Mouse (Mus musculus) hindbrain, embryonic 12.5 days (tissue): ENCODE data around the gene Tfap4. TPM values are rescaled to one million over a fixed set of nuclear protein-coding genes. Genes with fewer than 3 reads are reported as not detected.

Source experiments
- ATAC-seq: fragments of 200-750 bp; cut with Nextera tagmentation; 2 replicates; pipeline ENCODE4 v1.8.0; 2017; ENCODE audit warnings: moderate TSS enrichment; ENCODE audit not compliant: low FRiP score
- H3K27ac ChIP-seq: fragments of 300-500 bp; sonication (generic); 2 replicates; pipeline ENCODE4 v1.5.1; 2016; ENCODE audit warnings: mild to moderate bottlenecking
- H3K27me3 ChIP-seq: fragments of 300-500 bp; sonication (generic); 2 replicates; pipeline ENCODE4 v1.6.1; 2016; ENCODE audit warnings: mild to moderate bottlenecking
- H3K36me3 ChIP-seq: fragments of 300-500 bp; sonication (generic); 2 replicates; pipeline ENCODE4 v1.6.1; 2016; ENCODE audit warnings: mild to moderate bottlenecking
- H3K4me1 ChIP-seq: fragments of 300-500 bp; sonication (generic); 2 replicates; pipeline ENCODE4 v1.6.1; 2016
- H3K4me2 ChIP-seq: fragments of 300-500 bp; sonication (generic); replicated peaks from 2 replicates; pipeline ENCODE4 v1.6.1; 2016; ENCODE audit warnings: mild to moderate bottlenecking
- H3K4me3 ChIP-seq: fragments of 300-500 bp; sonication (generic); 2 replicates; pipeline ENCODE4 v1.5.1; 2016; ENCODE audit warnings: mild to moderate bottlenecking
- H3K9ac ChIP-seq: fragments of 300-500 bp; sonication (generic); 2 replicates; pipeline ENCODE4 v1.6.1; 2016; ENCODE audit warnings: mild to moderate bottlenecking, moderate library complexity
- H3K9me3 ChIP-seq: fragments of 300-500 bp; sonication (generic); replicated peaks from 2 replicates; pipeline ENCODE4 v1.6.1; 2016; ENCODE audit warnings: mild to moderate bottlenecking
- WGBS: fragments of 180-500 bp; shearing (Covaris S2); methylation state at CpG from one replicate; pipeline ENCODE4 v1.1.7; 2016; 5-methylcytosine and 5-hydroxymethylcytosine counted together
- polyA plus RNA-seq: library from polyadenylated mRNA; unstranded; fragments of >200 nt; fragmentation: Nextera tagmentation; extraction: Ambion mirVana; gene quantifications from 2 replicates; pipeline ENCODE4 v1.2.1, GENCODE M21; 2016

Tfap4 gene
- polyA plus RNA-seq, 1 experiment from 2014 or later = 13.1 TPM

DNA sequence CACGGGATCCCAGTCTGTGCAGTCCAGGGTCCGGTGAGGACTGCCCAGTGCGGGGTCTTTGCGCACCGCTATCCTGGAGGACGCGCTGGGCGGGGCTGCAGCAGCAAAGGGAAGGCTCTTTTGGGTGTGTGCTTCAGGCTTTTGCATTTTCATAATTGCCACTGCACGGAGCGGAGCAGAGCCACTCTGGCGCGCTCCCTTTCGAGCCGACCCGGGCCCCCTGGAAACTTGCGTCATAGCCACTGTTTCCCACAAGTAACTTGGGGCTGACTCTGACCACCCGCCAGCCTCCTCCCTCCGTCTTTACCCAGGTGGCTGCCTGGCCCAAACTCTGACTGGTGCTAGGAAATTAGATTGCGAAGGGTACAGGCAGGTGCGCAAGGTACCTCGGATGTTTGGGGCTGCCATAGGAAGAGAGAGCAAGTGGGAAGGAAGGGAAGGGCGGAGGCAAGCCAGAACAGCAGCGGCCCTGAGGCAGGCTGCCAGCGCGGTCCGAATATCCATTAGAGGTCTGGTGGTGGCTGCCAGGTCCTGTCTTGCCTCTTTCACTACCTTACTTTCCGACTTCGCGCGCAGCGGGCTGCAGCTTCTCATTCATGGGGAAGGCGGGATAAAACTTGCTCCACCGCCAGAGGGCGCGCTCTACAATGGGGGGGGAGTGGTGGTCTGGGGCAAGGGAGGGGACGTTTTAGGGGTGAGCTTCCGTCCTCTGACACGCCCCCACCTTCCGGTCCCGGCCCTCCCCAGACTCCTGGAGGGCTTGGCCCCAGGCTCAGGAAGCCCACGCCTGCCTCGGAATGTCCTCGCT lies 695 bp upstream of the Tfap4 start:
- WGBS = 2% methylated on average over 42 of the region's 43 CpGs
- H3K27ac ChIP-seq = peak overlapping the region; percentile 93

DNA sequence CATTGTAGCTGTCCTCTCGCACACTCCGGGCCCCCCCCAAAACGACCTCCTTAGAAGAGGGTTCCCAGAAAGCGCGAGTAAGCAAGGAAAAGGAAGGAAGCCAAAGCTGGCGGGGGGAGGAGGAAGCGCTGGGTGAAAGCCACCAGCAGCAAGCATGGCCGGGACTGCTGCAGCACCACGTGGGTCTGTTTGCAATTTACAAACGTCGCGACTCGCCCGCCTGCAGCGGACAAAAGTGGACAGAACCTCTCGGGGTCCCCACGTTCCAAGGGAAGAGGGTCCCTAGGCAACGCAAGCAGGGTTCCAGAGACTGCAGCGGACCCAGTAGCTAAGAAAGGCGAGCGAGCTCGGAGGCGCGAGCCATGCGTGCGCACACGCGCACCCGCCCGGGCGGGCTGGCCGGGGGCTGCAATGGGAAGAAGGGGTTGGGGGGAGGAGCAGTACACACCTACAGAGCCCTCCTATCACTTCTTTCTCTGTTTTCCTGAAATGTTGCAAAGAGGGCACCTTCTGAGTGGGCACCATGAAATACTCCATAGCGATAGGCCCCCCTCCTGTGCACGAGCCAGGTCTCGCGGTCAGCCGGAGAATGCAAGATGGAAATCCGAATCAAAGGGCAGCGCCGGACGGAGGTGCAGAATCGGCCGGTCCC lies 548 bp downstream of the Tfap4 start:
- Histone ChIP-seq H3K27ac (peak overlapping the region; percentile 93), H3K27me3 (no peaks in the 10 kb centered on the region), H3K36me3 (no peaks in the 10 kb centered on the region), H3K9me3 (no peaks in the 10 kb centered on the region), H3K4me2 (peak overlapping the region; percentile 88), H3K9ac (peak overlapping the region; percentile 77), H3K4me3 (peak overlapping the region; percentile 66), H3K4me1 (peaks cover 16% of the 10 kb centered on the region)
- ATAC-seq = peak; percentile 59
- WGBS = under 1% methylated on average over 43 of the region's 43 CpGs

More for the DNA sequence above, 695 bp upstream of the Tfap4 start:
- Histone ChIP-seq H3K36me3 (no peaks in the 10 kb centered on the region), H3K9ac (peak overlapping the region; percentile 77), H3K4me1 (peaks cover 16% of the 10 kb centered on the region), H3K27me3 (0 out of 2 replicates have a peak, but pooled peaks cover 3% of the 10 kb centered on the region), H3K4me3 (peak overlapping the region; percentile 66), H3K4me2 (peak overlapping the region; percentile 88), H3K9me3 (no peaks in the 10 kb centered on the region)
- ATAC-seq = peak; percentile 35

DNA sequence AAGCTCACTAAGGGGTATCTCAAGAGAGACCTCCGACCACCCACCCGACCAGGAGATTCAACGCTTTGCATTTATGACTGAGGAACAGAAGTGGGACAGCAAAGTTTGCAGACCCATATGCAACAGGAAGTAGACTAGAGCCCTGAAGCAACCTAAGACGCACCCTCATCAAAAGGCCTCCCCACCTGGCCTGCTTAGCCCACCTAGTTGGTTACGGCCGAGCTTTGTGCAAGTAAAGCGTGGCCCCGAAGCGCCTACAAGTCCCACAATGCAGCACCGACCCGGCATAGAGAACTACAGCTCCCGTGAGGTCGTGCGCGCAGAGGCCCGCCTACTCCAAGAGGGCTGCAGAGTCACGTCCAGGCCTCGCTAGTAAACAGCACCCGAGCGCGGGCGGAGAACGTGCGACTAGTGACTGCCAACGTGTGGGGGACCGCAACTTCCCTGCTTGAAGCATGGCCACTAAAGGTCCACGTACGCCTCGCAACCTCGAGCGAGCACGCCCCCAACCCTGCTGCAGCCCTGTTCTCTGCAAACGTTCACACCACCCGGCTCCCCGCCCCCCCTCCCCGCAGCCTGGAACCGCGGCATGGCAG lies 1.2 kb downstream of the Tfap4 start:
- Histone ChIP-seq H3K36me3 (no peaks in the 10 kb centered on the region), H3K4me2 (peak overlapping the region; percentile 88), H3K27ac (peak overlapping the region; percentile 93), H3K9me3 (no peaks in the 10 kb centered on the region), H3K27me3 (no peaks in the 10 kb centered on the region), H3K4me3 (peak overlapping the region; percentile 66), H3K4me1 (peaks cover 18% of the 10 kb centered on the region), H3K9ac (peak overlapping the region; percentile 77)
- peak; percentile 93 for ATAC-seq
- 1% methylated on average over 36 of the region's 38 CpGs for WGBS

DNA sequence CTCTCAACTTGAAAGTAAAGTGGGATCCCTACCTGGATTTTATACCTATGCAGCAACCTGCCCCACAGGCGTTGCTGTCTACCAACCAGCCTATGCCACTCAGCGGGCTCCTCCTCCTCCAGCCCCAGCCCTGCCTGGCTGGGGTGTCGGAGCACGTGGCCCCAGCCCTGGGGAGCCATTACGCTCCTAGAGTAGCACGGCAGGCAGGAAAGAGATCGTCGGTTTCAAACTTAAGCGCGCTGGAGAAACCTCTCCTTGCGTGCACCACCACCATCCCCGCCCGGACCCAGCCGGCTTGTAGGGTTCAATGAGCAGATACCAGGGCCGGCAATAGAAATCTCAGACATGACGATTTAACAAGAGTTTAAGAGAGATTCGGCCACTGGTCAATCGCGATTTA lies 1.7 kb downstream of the Tfap4 start:
- WGBS = under 1% methylated on average over 19 of the region's 19 CpGs
- Histone ChIP-seq H3K4me3 (peak overlapping the region; percentile 66), H3K36me3 (no peaks in the 10 kb centered on the region), H3K9me3 (no peaks in the 10 kb centered on the region), H3K9ac (peak overlapping the region; percentile 77), H3K4me2 (peak overlapping the region; percentile 88), H3K27ac (peak overlapping the region; percentile 93), H3K4me1 (peaks cover 23% of the 10 kb centered on the region), H3K27me3 (no peaks in the 10 kb centered on the region)
- ATAC-seq = peak; percentile 24

DNA sequence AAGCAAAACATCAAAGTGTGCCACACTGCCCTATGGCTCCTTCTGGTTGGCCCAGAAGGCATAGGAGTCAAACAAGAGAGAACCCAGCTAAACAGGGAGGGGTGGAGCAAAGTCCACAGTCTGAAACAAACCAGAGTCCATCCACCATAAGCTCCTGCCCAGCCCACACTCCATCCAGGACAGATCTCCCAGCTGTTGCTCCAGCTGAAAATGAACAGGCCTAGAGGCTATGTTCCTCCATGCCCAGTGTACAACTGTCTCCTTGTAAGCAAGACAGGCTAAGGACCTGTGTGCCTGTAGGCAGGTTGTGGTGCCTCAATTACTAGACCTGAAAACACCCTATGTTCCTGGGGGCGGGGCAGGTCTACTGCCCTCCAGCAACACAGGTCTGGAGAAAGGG lies 2.6 kb downstream of the Tfap4 start:
- no peak overlapping the region for H3K27ac ChIP-seq
- H3K9me3 ChIP-seq = no peaks in the 10 kb centered on the region
- peaks cover 29% of the 10 kb centered on the region for H3K4me1 ChIP-seq
- H3K36me3 ChIP-seq = no peaks in the 10 kb centered on the region
- 89% methylated on average over 1 of the region's 1 CpGs for WGBS
- no peak for ATAC-seq
- peak overlapping the region; percentile 77; the same call in 1 of the 2 replicates for H3K9ac ChIP-seq
- H3K27me3 ChIP-seq = no peaks in the 10 kb centered on the region
- peak overlapping the region; percentile 88 for H3K4me2 ChIP-seq
- 0 out of 2 replicates have a peak overlapping the region, but pooled peaks have one; percentile 66 for H3K4me3 ChIP-seq

DNA sequence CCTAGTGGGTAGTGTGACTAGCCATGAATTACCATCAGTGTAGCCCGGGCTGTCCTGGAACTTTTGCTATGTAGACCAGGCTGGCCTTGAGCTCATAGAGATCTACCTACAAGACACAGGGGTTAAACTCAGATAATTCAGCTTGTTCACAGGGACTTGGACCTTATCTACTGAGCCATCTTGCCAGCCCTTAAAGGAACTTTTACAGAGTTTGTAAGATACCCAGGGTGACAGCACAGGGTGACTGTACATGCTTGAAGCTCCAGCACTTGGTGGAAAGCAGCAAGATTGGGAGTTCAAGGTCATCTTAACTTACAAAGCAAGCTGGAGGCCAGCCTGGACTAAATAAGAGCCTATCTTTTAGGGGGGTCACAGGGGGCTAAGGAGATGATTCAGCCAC lies 4.1 kb downstream of the Tfap4 start:
- Histone ChIP-seq H3K9me3 (no peaks in the 10 kb centered on the region), H3K4me3 (no peak overlapping the region)

DNA sequence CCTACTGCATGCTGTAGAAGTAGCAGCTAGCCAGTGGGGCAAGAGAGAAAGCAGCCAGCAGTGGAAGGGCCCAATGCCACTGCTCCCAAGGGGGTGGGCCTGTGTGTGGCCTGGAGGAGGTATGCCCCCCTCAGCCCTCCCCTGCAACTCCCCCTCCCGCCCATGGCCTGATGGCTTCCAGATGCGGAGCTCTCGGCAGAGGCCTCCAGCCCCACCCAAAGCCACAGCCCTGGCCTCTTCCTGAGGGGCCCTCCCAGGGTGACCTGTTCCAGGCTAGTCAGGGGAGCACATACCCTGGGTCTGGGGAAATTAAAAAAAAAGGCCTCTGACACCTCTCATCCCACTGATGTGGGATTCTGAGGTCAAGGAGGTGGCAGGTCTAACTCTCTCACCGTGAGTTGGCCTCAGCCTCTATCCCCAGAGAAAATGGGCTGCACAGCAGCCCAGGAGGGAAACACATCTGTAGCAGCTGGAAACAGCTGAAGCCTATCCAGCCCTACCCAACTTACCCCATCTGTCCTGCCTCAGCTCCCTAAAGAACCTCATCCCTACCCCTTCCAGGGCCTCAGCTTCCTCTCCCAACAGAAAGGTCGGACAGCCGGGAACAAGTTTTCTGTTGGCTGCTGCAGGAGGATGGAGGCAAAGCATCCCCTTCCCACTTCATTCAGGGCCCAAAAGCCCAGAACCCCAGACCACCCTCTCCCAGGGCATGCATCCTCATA lies 6.7 kb downstream of the Tfap4 start:
- peak overlapping the region; percentile 24; the same call in 1 of the 2 replicates for H3K9ac ChIP-seq
- no peak for ATAC-seq
- H3K27me3 ChIP-seq = no peaks in the 10 kb centered on the region
- peaks cover 20% of the 10 kb centered on the region for H3K36me3 ChIP-seq
- no peaks in the 10 kb centered on the region for H3K9me3 ChIP-seq
- H3K4me3 ChIP-seq = no peak overlapping the region
- peaks cover 27% of the 10 kb centered on the region for H3K4me1 ChIP-seq
- 0 out of 2 replicates have a peak overlapping the region, but pooled peaks have one; percentile 30 for H3K27ac ChIP-seq
- H3K4me2 ChIP-seq = peak overlapping the region; percentile 19; the same call in 1 of the 2 replicates
- WGBS = 54% methylated on average over 6 of the region's 6 CpGs

More for the DNA sequence above, 4.1 kb downstream of the Tfap4 start:
- no peaks in the 10 kb centered on the region for H3K27me3 ChIP-seq
- no peak overlapping the region for H3K27ac ChIP-seq
- H3K9ac ChIP-seq = no peak overlapping the region
- 92% methylated on average over 1 of the region's 1 CpGs for WGBS
- peaks cover 8% of the 10 kb centered on the region; the same call in 1 of the 2 replicates for H3K36me3 ChIP-seq
- peaks cover 28% of the 10 kb centered on the region for H3K4me1 ChIP-seq
- ATAC-seq = no peak
- H3K4me2 ChIP-seq = no peak overlapping the region

DNA sequence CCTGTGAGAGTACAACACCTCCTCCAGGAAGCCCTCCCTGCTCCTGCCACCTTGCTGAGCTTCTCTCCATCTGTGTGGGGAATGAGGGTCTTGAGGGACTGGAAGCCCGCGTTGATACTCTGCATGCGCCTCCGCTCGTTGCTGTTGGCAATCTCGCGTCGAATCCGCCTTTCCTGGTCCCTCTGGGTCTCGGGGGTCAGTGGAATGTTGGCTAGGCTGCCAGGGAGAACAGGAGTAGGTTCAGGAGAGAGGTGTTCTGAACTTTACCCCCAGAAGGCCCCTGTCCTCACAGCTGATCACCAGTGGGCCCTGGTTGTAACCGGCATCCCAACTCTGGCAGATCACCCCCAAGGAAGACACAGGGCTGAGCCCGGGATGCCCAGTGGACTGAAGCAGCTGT lies 7.8 kb downstream of the Tfap4 start:
- no peak for ATAC-seq
- Histone ChIP-seq H3K9me3 (no peaks in the 10 kb centered on the region), H3K9ac (no peak overlapping the region), H3K27ac (peak overlapping the region; percentile 30; the same call in 1 of the 2 replicates), H3K36me3 (peaks cover 28% of the 10 kb centered on the region), H3K4me3 (no peak overlapping the region), H3K4me2 (no peak overlapping the region), H3K27me3 (no peaks in the 10 kb centered on the region), H3K4me1 (peaks cover 16% of the 10 kb centered on the region)
- WGBS = 92% methylated on average over 12 of the region's 12 CpGs

DNA sequence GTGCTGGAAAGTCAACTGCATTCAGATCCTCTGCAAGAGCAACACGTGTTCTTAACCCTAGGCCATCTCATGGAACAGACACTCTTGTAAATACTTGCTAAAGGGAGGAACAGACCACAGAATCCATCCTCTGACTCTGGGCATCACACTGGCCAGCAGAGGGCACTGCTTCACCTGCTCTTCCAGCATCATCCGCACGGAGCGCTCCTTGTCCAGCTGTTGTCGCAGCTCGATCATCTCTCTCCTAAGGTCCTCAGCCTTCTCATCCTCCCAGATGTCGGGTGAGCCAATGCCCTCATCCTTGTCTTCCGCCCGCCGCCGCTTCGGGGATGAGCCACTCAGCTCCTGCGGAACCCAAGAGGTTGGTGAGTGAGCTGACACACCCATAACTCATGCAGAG lies 8.6 kb downstream of the Tfap4 start:
- peak; percentile 60 for ATAC-seq
- 36% methylated on average over 13 of the region's 13 CpGs for WGBS

DNA sequence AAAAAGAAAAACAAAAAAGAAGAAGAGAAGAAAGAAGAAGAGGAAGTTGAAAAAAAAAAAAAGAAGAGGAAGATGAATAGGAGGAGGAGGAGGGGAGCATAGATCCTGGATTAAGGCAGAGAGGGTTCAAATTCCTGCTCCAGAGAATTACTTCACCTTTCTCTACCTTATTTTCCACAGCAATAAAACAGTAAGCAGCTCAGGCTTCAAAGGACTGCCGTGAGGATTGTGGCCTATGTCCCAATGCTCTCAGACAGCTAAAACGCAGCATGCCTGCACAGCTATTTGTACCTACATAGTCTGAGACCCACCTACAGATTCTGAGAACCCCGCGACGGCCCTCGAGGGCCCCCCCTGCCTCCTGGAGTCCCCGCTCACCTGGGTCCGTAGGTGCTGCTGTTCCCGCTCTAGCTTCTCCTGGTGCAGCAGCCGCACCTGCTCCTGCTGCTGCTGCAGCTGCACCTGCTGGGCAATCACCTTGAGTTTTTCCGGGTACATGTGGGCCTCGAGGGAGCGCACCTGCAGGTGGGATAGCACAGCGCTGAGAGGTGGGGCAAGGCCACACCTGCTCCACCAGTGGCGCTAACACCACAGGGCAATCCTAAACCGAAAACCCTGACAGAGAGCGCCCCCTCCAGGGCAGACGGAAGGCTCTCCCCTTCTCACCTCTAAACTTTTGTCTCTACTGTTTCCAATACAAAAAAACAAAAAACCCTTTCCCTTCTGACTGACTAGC lies 10.5 kb downstream of the Tfap4 start:
- Histone ChIP-seq H3K27ac (no peak overlapping the region), H3K9ac (no peak overlapping the region), H3K36me3 (peaks cover 47% of the 10 kb centered on the region), H3K9me3 (no peaks in the 10 kb centered on the region), H3K27me3 (no peaks in the 10 kb centered on the region), H3K4me2 (no peak overlapping the region), H3K4me1 (peaks cover 13% of the 10 kb centered on the region), H3K4me3 (no peak overlapping the region)
- 96% methylated on average over 18 of the region's 18 CpGs for WGBS
- ATAC-seq = no peak

More for the DNA sequence above, 8.6 kb downstream of the Tfap4 start:
- H3K9ac ChIP-seq = no peak overlapping the region
- H3K4me3 ChIP-seq = no peak overlapping the region
- H3K4me1 ChIP-seq = peaks cover 13% of the 10 kb centered on the region
- peaks cover 34% of the 10 kb centered on the region for H3K36me3 ChIP-seq
- H3K4me2 ChIP-seq = no peak overlapping the region
- H3K9me3 ChIP-seq = no peaks in the 10 kb centered on the region
- no peaks in the 10 kb centered on the region for H3K27me3 ChIP-seq
- H3K27ac ChIP-seq = no peak overlapping the region

DNA sequence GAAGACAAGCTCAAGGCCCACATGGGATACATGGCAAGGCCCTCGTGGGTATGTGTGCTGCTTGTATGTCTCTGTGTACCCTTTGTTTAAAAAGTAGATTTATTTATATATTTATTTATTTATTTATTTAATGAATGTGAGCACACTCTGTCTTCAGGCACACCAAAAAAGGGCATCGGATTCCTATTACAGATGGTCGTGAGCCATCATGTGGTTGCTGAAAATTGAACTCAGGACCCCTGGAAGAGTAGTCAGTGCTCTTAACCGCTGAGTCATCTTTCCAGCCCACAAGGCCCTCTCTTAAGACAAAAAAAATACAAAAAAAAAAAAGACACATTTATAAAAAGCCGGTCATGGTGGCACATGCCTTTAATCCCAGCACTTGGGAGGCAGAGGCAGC lies 12.0 kb downstream of the Tfap4 start:
- no peak overlapping the region for H3K9ac ChIP-seq
- H3K27ac ChIP-seq = no peak overlapping the region
- H3K4me3 ChIP-seq = no peak overlapping the region
- peaks cover 4% of the 10 kb centered on the region for H3K4me1 ChIP-seq
- H3K9me3 ChIP-seq = no peaks in the 10 kb centered on the region
- no peak overlapping the region for H3K4me2 ChIP-seq
- no peak for ATAC-seq
- 94% methylated on average over 5 of the region's 5 CpGs for WGBS
- no peaks in the 10 kb centered on the region for H3K27me3 ChIP-seq
- H3K36me3 ChIP-seq = peaks cover 47% of the 10 kb centered on the region
